8 mouse cellular contexts compared by ENCODE assay signal in the genomic region with DNA sequence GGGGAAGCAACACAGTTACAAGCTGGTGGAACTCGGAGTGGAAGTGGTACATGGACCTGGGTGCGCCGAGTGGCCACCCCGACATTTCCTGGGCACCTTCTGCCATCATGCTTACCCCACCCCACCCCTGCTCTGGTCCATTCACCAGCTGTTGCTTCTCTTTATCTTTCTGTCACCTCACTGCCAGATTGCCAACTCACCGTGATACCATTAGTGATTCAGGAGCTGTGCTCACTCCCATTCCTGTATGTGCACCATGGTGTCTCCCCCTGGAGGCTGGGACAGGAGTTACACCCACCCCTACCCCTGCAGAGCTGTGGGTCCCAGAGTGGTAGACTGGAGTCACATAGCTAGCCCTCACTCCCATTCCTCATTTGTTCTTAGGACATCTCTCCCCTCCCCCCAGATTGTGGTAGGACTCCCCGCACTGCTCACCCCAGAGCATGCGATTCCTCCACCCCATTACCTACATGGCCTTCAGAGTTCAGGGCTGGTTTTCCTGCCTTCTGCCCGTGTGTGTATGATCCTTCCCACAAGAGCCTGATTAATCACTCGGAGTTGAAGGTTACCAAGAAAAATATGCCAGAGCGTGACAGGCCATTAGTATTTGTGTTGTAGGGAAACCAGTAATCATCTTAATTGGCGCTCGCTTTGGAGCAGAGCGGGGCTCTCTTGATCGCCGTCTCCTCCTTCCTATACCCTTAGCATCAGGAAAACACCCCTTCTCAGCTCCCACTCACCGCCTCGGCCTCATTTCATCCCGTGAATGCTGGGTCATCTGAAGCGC. TPM values are rescaled to one million over a fixed set of nuclear protein-coding genes. Genes with fewer than 3 reads are reported as not detected.
DNase-seq lines count a peak whose midpoint lies in the region; ATAC-seq lines count a peak whose summit lies in the region.

No protein-coding gene starts in this region.

- no peaks in the 10 kb centered on the region for H3K36me3 ChIP-seq in intestine, embryonic 16.5 days (ENCODE audit: control insufficient read depth, insufficient read depth, low read length)

- H3K9ac ChIP-seq in intestine, embryonic 16.5 days (ENCODE audit: low read depth, low read length): no peak overlapping the region

- H3K27me3 ChIP-seq in intestine, embryonic 16.5 days (replicated peaks; ENCODE audit: control insufficient read depth, insufficient read depth, low read length): no peaks in the 10 kb centered on the region

- H3K9me3 ChIP-seq in intestine, embryonic 16.5 days (ENCODE audit: control insufficient read depth, low read length): no peaks in the 10 kb centered on the region

- no peak overlapping the region for H3K4me3 ChIP-seq in intestine, embryonic 16.5 days (ENCODE audit: low read length)

- H3K27ac ChIP-seq in intestine, embryonic 16.5 days (ENCODE audit: low read length): no peak overlapping the region

- H3K4me1 ChIP-seq in intestine, embryonic 16.5 days (ENCODE audit: control insufficient read depth, insufficient read depth, low read length): no peaks in the 10 kb centered on the region

- no peak for ATAC-seq in intestine, embryonic 16.5 days

- no peak overlapping the region for H3K4me2 ChIP-seq in intestine, embryonic 16.5 days (ENCODE audit: low read depth, low read length)

- 86% methylated on average over 19 of the region's 19 CpGs for WGBS in intestine, embryonic 16.5 days

- DNase-seq in embryo, embryonic 10 days (ENCODE audit: low spot score): peak; percentile 61
- no peak for DNase-seq in embryo, embryonic 9.5 days (ENCODE audit: extremely low spot score)
- peak; percentile 29 for DNase-seq in ovary, postnatal 36 days (ENCODE audit: low spot score)
- no peak for DNase-seq in ovary, postnatal 10 days (ENCODE audit: low spot score)
- peak; percentile 38 for DNase-seq in c-Kit-positive CD71-positive TER-119-positive erythroid progenitor cells, embryonic 14.5 days (ENCODE audit: low spot score)
- peak; percentile 19 to 65 for DNase-seq in kidney, postnatal 36 days
- DNase-seq in natural killer cell, adult 2 months (ENCODE audit: low spot score in 2 of 2): peak; percentile 26 to 52

RNA-seq across cellular contexts. Expression of gene Sap30l, which starts 54.0 kb away (rescaled TPM):
- polyA plus RNA-seq in intestine, embryonic 16.5 days (2015; fragmentation: Nextera tagmentation; extraction: Ambion mirVana): 5.9 and 6.7 TPM in 2 replicates

Comparison
In these comparisons a context has a peak if more than half of its experiments do, and no peak if none do; other contexts are left out.
1. DNase-seq: peak in embryo, embryonic 10 days (single experiment), ovary, postnatal 36 days (single experiment), c-Kit-positive CD71-positive TER-119-positive erythroid progenitor cells, embryonic 14.5 days (single experiment), kidney, postnatal 36 days (2 of 2) and natural killer cell, adult 2 months (2 of 2); none in embryo, embryonic 9.5 days (single experiment) and ovary, postnatal 10 days (single experiment).